Mouse (Mus musculus) hindbrain, embryonic 15.5 days (tissue): ENCODE data around the gene Taf9b. TPM values are rescaled to one million over a fixed set of nuclear protein-coding genes. Genes with fewer than 3 reads are reported as not detected.

Source experiments
- ATAC-seq: fragments of 200-750 bp; cut with Nextera tagmentation; 2 replicates; pipeline ENCODE4 v1.8.0; 2017; ENCODE audit warnings: low read depth, moderate number of reproducible peaks, moderate TSS enrichment; ENCODE audit not compliant: low FRiP score
- H3K27ac ChIP-seq: fragments of 300-500 bp; sonication (generic); replicated peaks from 2 replicates; pipeline ENCODE4 v1.5.1; 2015; ENCODE audit warnings: mild to moderate bottlenecking, inconsistent platforms
- H3K27me3 ChIP-seq: fragments of 300-500 bp; sonication (generic); 2 replicates; pipeline ENCODE4 v1.6.1; 2015; ENCODE audit warnings: control low read depth, inconsistent platforms
- H3K36me3 ChIP-seq: fragments of 300-500 bp; sonication (generic); 2 replicates; pipeline ENCODE4 v1.6.1; 2015; ENCODE audit warnings: control low read depth, inconsistent platforms
- H3K4me1 ChIP-seq: fragments of 300-500 bp; sonication (generic); replicated peaks from 2 replicates; pipeline ENCODE4 v1.6.1; 2015; ENCODE audit warnings: control low read depth, inconsistent platforms
- H3K4me2 ChIP-seq: fragments of 300-500 bp; sonication (generic); 2 replicates; pipeline ENCODE4 v1.6.1; 2015; ENCODE audit warnings: moderate library complexity, mild to moderate bottlenecking, inconsistent platforms
- H3K4me3 ChIP-seq: fragments of 300-500 bp; sonication (generic); 2 replicates; pipeline ENCODE4 v1.5.1; 2015; ENCODE audit warnings: mild to moderate bottlenecking, inconsistent platforms
- H3K9ac ChIP-seq: fragments of 300-500 bp; sonication (generic); 2 replicates; pipeline ENCODE4 v1.6.1; 2015; ENCODE audit warnings: inconsistent platforms
- H3K9me3 ChIP-seq: fragments of 300-500 bp; sonication (generic); 2 replicates; pipeline ENCODE4 v1.6.1; 2016; ENCODE audit warnings: control low read depth, inconsistent platforms
- WGBS: fragments of 180-500 bp; shearing (Covaris S2); methylation state at CpG from one replicate; pipeline ENCODE4 v1.1.7; 2015; 5-methylcytosine and 5-hydroxymethylcytosine counted together
- polyA plus RNA-seq: library from polyadenylated mRNA; unstranded; fragments of >200 nt; fragmentation: Nextera tagmentation; extraction: Ambion mirVana; gene quantifications from 2 replicates; pipeline ENCODE4 v1.2.1, GENCODE M21; 2015

Gene Taf9b
- polyA plus RNA-seq, 1 experiment from 2014 or later: 17.7 TPM

- 13% methylated on average over 5 of the region's 5 CpGs for WGBS
- Histone ChIP-seq H3K4me2 (peak overlapping the region; percentile 51), H3K9ac (no peak overlapping the region), H3K27ac (peak overlapping the region; percentile 87), H3K4me1 (peaks cover 22% of the 10 kb centered on the region), H3K9me3 (no peaks in the 10 kb centered on the region), H3K4me3 (no peak overlapping the region), H3K27me3 (no peaks in the 10 kb centered on the region), H3K36me3 (no peaks in the 10 kb centered on the region)
- ATAC-seq: no peak
Measured at GRCm38 (mm10) chrX:106185706-106186105, 35.3 kb downstream of the Taf9b start.

- no peaks in the 10 kb centered on the region for H3K9me3 ChIP-seq
- no peak for ATAC-seq
- WGBS: 32% methylated on average over 4 of the region's 4 CpGs
Measured at GRCm38 (mm10) chrX:106184279-106184678, 36.7 kb downstream of the Taf9b start.

DNA sequence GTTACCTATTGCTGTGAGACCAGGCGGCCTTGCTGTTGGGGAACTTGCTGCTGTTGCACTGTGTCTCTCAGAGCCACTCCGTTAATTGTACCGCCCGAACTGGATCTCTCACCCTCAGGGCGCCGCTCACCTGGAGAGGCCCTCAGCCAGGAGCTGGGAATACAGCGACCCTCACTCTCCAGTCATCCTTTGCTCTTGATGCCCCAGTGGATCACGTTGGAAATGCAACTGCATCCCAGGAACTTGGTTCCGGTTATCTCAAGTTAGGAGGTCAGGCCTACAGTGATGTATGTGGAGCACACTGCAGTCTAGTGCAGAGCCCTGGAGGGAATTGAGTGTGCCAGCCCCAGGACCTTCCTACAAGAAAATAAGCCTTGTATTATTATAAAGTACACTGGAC is 44.6 kb downstream of the Taf9b start:
- Histone ChIP-seq H3K36me3 (no peaks in the 10 kb centered on the region), H3K4me3 (no peak overlapping the region), H3K27ac (no peak overlapping the region), H3K4me2 (no peak overlapping the region), H3K9ac (no peak overlapping the region), H3K9me3 (no peaks in the 10 kb centered on the region), H3K4me1 (no peaks in the 10 kb centered on the region), H3K27me3 (no peaks in the 10 kb centered on the region)
- ATAC-seq: no peak
- WGBS: 64% methylated on average over 9 of the region's 9 CpGs

More at GRCm38 (mm10) chrX:106184279-106184678, 36.7 kb downstream of the Taf9b start:
- no peaks in the 10 kb centered on the region for H3K27me3 ChIP-seq
- H3K9ac ChIP-seq: no peak overlapping the region
- H3K4me1 ChIP-seq: peaks cover 22% of the 10 kb centered on the region
- H3K4me3 ChIP-seq: no peak overlapping the region
- no peak overlapping the region for H3K4me2 ChIP-seq
- H3K36me3 ChIP-seq: no peaks in the 10 kb centered on the region
- H3K27ac ChIP-seq: no peak overlapping the region

DNA sequence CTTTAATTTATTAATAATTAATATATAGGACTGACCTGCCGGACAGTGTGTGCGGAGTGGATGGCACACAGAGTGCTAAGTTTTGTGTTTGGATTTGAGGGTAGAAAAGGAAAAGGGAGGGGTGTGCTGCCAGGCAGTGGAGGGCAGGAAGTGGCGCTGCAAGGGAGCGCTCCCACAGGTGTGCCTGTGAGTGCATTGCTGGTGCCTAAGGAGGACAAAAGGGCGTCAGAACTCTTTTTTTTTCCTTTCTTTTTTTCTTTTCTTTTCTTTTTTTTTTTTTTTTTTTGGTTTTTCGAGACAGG is 49.2 kb downstream of the Taf9b start:
- Histone ChIP-seq H3K27me3 (no peaks in the 10 kb centered on the region), H3K4me1 (no peaks in the 10 kb centered on the region), H3K4me3 (peak overlapping the region; percentile 31; the same call in 1 of the 2 replicates), H3K4me2 (peak overlapping the region; percentile 52), H3K9me3 (no peaks in the 10 kb centered on the region), H3K9ac (no peak overlapping the region), H3K36me3 (no peaks in the 10 kb centered on the region), H3K27ac (no peak overlapping the region)
- ATAC-seq: 0 out of 2 replicates have a peak, but pooled peaks have one; percentile 23
- WGBS: 72% methylated on average over 5 of the region's 6 CpGs

GRCm38 (mm10) chrX:106171106-106171852 is 49.7 kb downstream of the Taf9b start:
- Histone ChIP-seq H3K27ac (no peak overlapping the region), H3K36me3 (no peaks in the 10 kb centered on the region), H3K4me3 (peak overlapping the region; percentile 31), H3K4me2 (peak overlapping the region; percentile 52), H3K27me3 (no peaks in the 10 kb centered on the region), H3K9ac (no peak overlapping the region), H3K4me1 (no peaks in the 10 kb centered on the region), H3K9me3 (no peaks in the 10 kb centered on the region)
- 21% methylated on average over 18 of the region's 18 CpGs for WGBS
- ATAC-seq: peak; percentile 92

DNA sequence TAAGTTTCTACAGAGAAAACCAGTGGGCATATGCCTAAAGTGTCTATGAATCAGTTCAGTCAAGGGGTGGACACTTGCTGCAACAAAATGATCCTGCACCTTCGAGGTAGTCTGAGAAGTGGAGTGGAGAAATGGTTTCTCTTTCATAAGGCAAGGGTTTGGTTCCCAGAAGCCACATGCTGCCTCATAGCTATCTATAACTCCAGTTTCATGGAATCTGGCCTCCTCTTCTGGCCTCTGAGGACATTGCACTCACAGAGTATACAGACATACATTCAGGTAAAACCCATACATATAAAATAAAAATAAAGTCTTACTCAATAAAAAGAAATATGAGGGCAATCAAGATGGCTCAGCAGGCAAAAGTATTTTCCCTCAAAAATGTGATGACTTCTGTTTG is 55.9 kb downstream of the Taf9b start:
- WGBS: 72% methylated on average over 1 of the region's 1 CpGs
- Histone ChIP-seq H3K9ac (no peak overlapping the region), H3K36me3 (no peaks in the 10 kb centered on the region), H3K4me2 (no peak overlapping the region), H3K4me1 (no peaks in the 10 kb centered on the region), H3K9me3 (no peaks in the 10 kb centered on the region), H3K4me3 (no peak overlapping the region), H3K27me3 (no peaks in the 10 kb centered on the region), H3K27ac (no peak overlapping the region)
- ATAC-seq: no peak

DNA sequence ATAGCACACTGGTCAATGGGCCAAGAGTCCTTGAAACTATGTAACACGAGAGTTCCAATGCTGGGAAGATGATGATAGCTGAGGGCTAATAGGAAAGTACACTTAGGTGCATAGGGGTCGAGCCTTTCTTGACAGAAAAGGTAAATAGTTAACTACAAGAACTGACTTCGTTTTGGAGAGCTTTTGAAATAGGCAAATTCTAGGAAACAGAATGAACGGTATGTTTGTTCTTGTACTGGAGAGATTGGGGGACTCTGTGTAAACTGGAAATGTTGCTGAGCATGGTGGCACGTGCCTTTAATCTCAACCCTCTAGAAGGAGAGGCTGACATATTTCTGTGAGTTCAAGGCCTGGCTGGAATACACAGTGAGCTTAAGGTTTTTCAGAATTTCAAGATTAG is 56.4 kb downstream of the Taf9b start:
- no peak overlapping the region for H3K4me3 ChIP-seq
- H3K27me3 ChIP-seq: no peaks in the 10 kb centered on the region
- no peak overlapping the region for H3K4me2 ChIP-seq
- 78% methylated on average over 5 of the region's 5 CpGs for WGBS
- no peak overlapping the region for H3K27ac ChIP-seq
- no peaks in the 10 kb centered on the region for H3K4me1 ChIP-seq
- no peaks in the 10 kb centered on the region for H3K36me3 ChIP-seq
- ATAC-seq: no peak
- no peaks in the 10 kb centered on the region for H3K9me3 ChIP-seq
- no peak overlapping the region for H3K9ac ChIP-seq

- 65% methylated on average over 5 of the region's 5 CpGs for WGBS
- Histone ChIP-seq H3K27ac (no peak overlapping the region), H3K36me3 (no peaks in the 10 kb centered on the region), H3K9ac (no peak overlapping the region), H3K9me3 (no peaks in the 10 kb centered on the region), H3K27me3 (no peaks in the 10 kb centered on the region), H3K4me3 (no peak overlapping the region), H3K4me1 (no peaks in the 10 kb centered on the region), H3K4me2 (no peak overlapping the region)
- ATAC-seq: no peak
Measured at GRCm38 (mm10) chrX:106163995-106164394, 57.0 kb downstream of the Taf9b start.

Other genes starting within 250 kb of the Taf9b start
- 22.4 and 23.6 TPM in 2 replicates for gene Magt1, start 209.3 kb downstream of the Taf9b start, polyA plus RNA-seq
- 401 and 490 TPM in 2 replicates for gene Cox7b, start 205.5 kb downstream of the Taf9b start, polyA plus RNA-seq
- 12.5 and 14.0 TPM in 2 replicates for gene Atp7a, start 193.9 kb downstream of the Taf9b start, polyA plus RNA-seq
- gene Tlr13, start 78.0 kb downstream of the Taf9b start, polyA plus RNA-seq: 0.23 and 0.43 TPM in 2 replicates
- 269 and 275 TPM in 2 replicates for gene Pgk1, start 34.1 kb downstream of the Taf9b start, polyA plus RNA-seq
- not detected in 2 replicates for gene Fnd3c2, start 34.2 kb upstream of the Taf9b start, polyA plus RNA-seq